Mouse (Mus musculus) heart, adult 8-10 months (tissue): ENCODE data around the gene Tmem54. TPM values are rescaled to one million over a fixed set of nuclear protein-coding genes. Genes with fewer than 3 reads are reported as not detected.

ENCODE experiments used
- DNase-seq: peaks from one replicate; pipeline ENCODE4 v3.0.0; 2022; ENCODE audit warnings: low spot score
- total RNA-seq, 4 experiments: library from RNA; stranded (reverse); gene quantifications; 2 replicates each; pipeline ENCODE4 v1.2.4; 2022

The Tmem54 gene
- not detected for total RNA-seq

DNA sequence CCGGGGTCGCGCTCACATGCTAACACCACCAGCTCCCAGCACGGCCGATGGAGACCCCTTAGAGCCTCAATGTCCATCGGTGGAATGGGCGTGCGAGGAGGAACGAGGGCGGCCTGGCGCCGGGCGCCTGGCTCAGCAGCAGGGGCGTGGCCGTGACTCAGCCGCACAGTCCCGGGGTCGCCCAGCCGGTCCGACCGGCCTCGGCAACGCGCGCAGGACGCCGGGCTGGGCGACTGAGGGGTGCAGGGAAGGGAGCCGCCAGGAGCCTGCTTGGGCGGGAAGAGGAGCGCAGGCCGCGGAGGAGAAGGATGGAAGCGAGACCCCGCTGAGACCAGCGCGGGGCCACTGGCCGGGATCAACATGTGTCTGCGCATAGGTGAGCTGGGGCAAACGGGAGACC lies at the start of gene Tmem54:
Gene Tmem54, plus strand, starts transcription at position 193 of the 400 bp plus-strand sequence.
- no peak for DNase-seq

DNA sequence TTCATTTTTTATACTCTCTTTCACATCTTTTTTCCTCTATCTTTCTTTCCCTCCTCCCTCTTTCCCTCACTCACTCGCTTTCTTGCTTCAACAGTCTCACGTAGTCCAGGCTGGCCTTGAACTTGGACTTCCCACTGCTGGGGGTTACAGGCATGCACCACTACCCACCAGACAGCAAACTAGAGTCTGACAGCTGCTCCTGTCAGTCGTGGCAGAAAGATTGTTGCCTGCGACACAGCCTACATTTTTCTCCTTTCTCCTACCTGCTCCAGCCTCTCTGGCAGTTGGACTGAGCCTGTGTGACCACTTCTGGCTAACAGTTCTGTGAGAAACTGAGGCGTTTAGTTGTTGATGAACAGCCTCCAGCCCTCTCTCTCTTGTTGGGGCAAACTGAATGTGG lies 49.8 kb upstream of the Tmem54 start:
- no peak for DNase-seq

- DNase-seq = peak; percentile 94
These were observed 47.7 kb upstream of the Tmem54 start for GRCm38 (mm10) chr4:129057533-129058206.

DNA sequence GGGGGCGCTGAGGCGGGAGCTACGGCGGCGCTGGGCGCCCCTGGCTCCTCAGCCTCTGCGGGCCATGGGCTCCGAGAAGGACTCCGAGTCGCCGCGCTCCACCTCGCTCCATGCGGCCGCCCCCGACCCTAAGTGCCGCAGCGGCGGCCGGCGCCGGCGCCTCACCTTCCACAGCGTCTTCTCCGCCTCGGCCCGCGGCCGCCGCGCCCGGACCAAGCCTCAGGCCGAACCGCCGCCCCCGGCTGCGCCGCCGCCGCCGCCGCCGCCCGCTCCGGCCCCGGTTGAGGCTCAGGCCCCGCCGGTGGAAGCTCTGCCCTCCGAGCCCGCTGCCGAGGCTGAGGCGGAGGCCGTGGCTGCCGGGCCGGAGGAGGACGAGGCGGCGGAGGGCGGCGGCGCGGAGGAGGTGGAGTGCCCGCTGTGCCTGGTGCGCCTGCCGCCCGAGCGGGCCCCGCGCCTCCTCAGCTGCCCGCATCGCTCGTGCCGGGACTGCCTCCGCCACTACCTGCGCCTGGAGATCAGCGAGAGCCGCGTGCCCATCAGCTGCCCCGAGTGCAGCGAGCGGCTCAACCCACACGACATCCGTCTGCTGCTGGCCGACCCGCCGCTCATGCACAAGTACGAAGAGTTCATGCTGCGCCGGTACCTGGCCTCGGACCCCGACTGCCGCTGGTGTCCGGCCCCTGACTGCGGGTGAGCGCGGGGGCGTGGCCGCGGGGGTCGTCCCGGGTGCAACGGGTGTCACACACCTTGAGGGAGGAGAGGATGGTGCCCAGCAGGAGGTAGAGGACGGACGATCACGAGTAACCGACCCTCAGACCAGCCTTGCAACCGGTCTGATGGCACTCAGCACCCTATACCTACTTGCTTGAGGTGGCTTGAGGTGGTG lies 46.9 kb upstream of the Tmem54 start, which contains the start of gene Rnf19b:
Gene Rnf19b, plus strand, starts transcription at position 65 of the 886 bp plus-strand sequence.
- no peak for DNase-seq

DNA sequence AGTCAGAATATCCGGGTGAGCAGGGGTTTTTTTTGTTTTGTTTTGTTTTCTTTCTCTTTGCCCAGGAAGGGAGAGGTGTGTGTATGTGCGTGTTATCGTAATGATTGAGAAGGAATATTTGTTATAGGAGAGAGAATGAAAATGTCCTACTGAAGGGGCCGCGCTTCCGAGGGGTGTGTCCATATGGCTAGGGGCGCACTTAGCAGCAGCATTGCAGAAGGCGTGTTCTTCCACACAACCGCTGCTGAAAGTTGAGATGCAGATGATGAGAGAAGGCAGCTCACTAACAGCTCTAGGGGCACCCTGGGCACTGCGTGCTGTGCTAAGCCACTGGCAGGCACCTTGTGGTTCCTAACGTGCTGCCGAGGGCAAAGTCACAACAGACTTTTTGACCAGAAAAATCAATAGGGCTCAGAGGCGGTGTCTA lies 46.2 kb upstream of the Tmem54 start:
- no peak for DNase-seq

- no peak for DNase-seq
These were observed 45.4 kb upstream of the Tmem54 start for GRCm38 (mm10) chr4:129059922-129060321.

GRCm38 (mm10) chr4:129061486-129061885 lies 43.9 kb upstream of the Tmem54 start:
- DNase-seq = no peak

- DNase-seq = no peak
These were observed 42.9 kb upstream of the Tmem54 start for GRCm38 (mm10) chr4:129062281-129063075.

- DNase-seq = no peak
These were observed 39.6 kb upstream of the Tmem54 start for GRCm38 (mm10) chr4:129065688-129066236.

DNA sequence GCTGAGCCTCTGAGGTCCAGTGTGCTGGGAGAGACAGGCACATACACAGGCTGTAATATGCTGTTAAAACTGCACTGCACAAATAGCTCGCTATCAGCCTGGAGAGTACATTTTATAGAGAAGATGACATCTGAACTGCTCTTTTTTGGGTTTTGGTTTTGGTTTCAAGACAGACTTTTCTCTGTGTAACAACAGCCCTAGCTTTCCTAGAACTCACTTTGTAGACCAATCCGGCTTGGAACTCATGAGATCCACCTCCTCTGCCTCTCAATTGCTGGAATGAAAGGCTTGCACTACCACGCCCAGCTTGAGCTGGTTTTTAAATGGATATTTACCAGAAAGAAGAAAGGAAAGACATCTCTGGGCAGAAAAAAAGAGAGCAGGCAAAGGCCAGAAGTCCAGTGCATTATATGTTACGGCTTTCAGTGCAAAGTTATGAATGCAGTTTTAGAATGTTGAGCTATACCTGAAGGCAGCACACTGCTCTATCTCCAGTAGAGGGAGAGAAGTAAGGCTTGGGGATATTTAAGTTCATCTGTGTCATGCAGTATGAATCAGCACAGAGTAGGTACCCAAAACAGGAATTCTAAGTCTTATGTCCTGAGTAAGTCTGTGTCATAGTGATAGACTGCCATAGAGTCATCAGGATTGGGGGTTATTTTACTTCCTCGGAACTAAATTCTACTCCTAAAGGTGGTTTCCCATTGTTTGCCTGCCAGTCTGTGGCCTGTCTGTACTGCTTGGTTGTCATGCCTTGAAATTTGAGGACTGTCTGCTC lies 37.5 kb upstream of the Tmem54 start:
- DNase-seq = no peak

GRCm38 (mm10) chr4:129068848-129069247 lies 36.5 kb upstream of the Tmem54 start:
- DNase-seq = no peak

- DNase-seq = no peak
These were observed 26.2 kb upstream of the Tmem54 start for GRCm38 (mm10) chr4:129079126-129079525.

- DNase-seq = no peak
These were observed 24.3 kb upstream of the Tmem54 start for GRCm38 (mm10) chr4:129081041-129081440.

- DNase-seq = peak; percentile 27
These were observed 23.8 kb upstream of the Tmem54 start for GRCm38 (mm10) chr4:129081512-129081911.

DNA sequence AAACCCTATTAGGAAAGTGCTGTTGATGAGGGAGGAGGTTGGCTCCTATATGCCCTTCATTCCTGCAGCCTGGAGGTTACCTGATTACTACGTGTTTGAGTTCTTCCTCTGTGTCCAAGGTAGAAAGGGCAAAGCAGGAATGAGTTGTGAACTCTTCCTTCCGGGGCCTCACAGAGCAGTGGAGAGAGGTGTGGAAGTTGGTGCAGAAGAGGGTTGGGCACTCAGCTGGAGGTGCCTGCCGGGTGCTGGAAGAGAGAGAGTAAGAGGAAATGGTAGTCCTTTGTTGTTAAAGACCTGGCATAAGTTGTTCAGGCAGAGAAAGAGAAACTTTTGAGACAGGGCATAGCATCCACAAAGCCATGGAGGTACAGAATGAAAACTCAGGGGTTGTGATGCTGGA lies 23.4 kb upstream of the Tmem54 start:
- no peak for DNase-seq

- DNase-seq = peak; percentile 57
These were observed 22.8 kb upstream of the Tmem54 start for GRCm38 (mm10) chr4:129082379-129083115.

GRCm38 (mm10) chr4:129084896-129085295 lies 20.5 kb upstream of the Tmem54 start:
- DNase-seq = no peak

- DNase-seq = peak; percentile 78
These were observed 19.3 kb upstream of the Tmem54 start for GRCm38 (mm10) chr4:129086078-129086477.

DNA sequence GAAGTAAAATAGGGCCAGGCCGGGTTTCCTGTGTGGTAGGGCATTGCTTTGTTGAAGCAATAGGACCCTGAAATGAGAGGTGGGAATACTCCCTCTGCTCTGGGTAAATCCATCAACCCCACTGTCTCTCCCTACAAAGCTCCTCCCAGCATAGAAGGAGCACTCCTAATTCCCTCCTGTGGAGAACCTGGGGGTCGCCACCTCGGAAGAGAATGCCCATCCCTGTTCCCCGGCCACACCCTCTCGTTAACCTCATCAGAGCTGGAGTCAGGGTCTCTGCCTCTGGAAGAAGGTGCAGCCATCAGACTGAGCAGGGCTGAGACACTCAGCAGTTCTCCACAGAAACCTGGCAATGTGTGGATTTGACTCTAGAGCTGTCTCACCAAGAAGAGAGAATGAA lies 17.5 kb upstream of the Tmem54 start:
- no peak for DNase-seq

GRCm38 (mm10) chr4:129095276-129095675 lies 10.1 kb upstream of the Tmem54 start:
- no peak for DNase-seq
